Mouse (Mus musculus): ENCODE measurements around the gene Vmn1r111. TPM values are rescaled to one million over a fixed set of nuclear protein-coding genes. Genes with fewer than 3 reads are reported as not detected.

Vmn1r111 gene
- total RNA-seq (2023) = not detected

DNA sequence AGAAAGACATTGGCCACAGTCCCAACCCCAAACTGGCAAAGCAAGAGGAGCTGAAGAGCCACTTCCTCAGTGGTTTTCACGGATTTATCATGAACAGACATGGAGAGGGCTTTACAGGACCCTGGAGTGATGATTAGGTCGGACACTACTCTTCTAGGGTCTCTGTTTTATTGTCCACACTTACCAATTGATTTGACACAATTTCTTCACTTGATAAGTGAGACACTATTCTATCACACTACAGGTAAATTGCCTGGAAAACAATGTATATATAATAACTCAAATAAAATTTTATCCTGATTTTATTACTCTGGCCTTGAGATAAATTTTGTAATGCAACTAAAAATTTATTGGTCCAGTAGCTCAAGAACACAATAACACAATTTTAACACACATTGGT lies at the start of gene Vmn1r111:
TSS of gene Vmn1r111 (minus strand) at position 101 of the 400 bp plus-strand sequence.

DNA sequence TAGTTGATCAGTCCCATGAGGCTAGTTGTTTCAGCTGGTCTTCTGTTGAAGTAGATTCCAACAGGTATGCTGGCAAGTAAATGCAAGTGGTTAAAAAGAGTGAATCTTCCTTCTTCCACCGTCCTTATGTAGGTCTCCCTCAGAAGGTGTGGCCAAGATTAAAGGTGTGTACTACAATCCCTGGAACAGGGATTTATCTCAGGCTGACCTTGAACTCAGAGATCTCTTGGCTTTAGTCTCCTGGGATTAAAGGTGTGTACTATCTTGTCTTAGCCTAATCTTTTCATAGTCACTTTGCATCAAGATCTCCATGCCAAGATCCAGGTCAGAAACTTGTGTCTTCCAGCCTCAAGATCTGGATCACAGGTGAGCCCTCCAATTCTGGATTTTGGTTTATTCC lies 27.5 kb upstream of the Vmn1r111 start, which contains the start of gene Gm10668:
TSS of gene Gm10668 (minus strand) at position 101 of the 400 bp plus-strand sequence.

DNA sequence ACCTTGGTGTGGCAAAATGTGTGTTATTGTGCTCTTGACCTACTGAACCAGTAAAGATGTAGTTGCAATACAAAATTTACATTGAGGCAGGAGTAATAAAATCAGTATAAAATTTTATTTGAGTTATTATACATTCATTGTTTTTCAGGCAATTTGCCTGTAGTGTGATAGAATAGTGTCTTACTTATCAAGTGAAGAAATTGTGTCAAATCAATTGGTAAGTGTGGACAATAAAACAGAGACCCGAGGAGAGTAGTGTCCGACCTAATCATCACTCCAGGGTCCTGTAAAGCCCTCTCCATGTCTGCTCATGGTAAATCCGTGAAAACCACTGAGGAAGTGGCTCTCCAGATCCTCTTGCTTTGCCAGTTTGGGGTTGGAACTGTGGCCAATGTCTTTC lies 34.4 kb downstream of the Vmn1r111 start, which contains the start of gene Vmn1r107:
TSS of gene Vmn1r107 (plus strand) at position 301 of the 400 bp plus-strand sequence.

Other genes with a start within 250 kb of the Vmn1r111 start
- not detected for gene Gm10670, start 228.3 kb downstream of the Vmn1r111 start, total RNA-seq (2023)
- not detected for gene Vmn1r103, start 192.7 kb downstream of the Vmn1r111 start, total RNA-seq (2023)
- gene Vmn1r104, start 169.4 kb downstream of the Vmn1r111 start, total RNA-seq (2023) = not detected
- gene Gm5726, start 157.5 kb downstream of the Vmn1r111 start, total RNA-seq (2023) = not detected
- not detected for gene Gm4141, start 127.0 kb downstream of the Vmn1r111 start, total RNA-seq (2023)
- not detected for gene Gm4513, start 104.2 kb downstream of the Vmn1r111 start, total RNA-seq (2023)
- not detected for gene Vmn1r107, start 34.3 kb downstream of the Vmn1r111 start, total RNA-seq (2023)
- not detected for gene Gm10668, start 27.4 kb upstream of the Vmn1r111 start, total RNA-seq (2023)
- gene Vmn1r112, start 68.0 kb upstream of the Vmn1r111 start, total RNA-seq (2023) = not detected
- gene Vmn1r113, start 84.1 kb upstream of the Vmn1r111 start, total RNA-seq (2023) = not detected
- gene Vmn1r114, start 109.0 kb upstream of the Vmn1r111 start, total RNA-seq (2023) = not detected
- gene Vmn1r115, start 141.8 kb upstream of the Vmn1r111 start, total RNA-seq (2023) = not detected
- gene Vmn1r116, start 169.0 kb upstream of the Vmn1r111 start, total RNA-seq (2023) = not detected
- gene Vmn1r117, start 180.9 kb upstream of the Vmn1r111 start, total RNA-seq (2023) = not detected
- not detected for gene Vmn1r118, start 209.1 kb upstream of the Vmn1r111 start, total RNA-seq (2023)